Mouse (Mus musculus) frontal cortex, postnatal 14 days (tissue): ENCODE results near the gene Phospho2.

Experiments used
- DNase-seq, 2 experiments: peaks; one replicate each; pipeline ENCODE4 v3.0.0; 2022; ENCODE audit warnings: low spot score in 2 of 2

Gene Phospho2

GRCm38 (mm10) chr2:69823129-69823677, 33.8 kb downstream of the Phospho2 start:
- peak in 1 of 2 experiments; percentile 29 for DNase-seq

GRCm38 (mm10) chr2:69825898-69826297, 36.5 kb downstream of the Phospho2 start:
- DNase-seq, result no peak

- DNase-seq, result no peak
Observed at GRCm38 (mm10) chr2:69826380-69826779, 37.0 kb downstream of the Phospho2 start.

- no peak for DNase-seq
Observed at GRCm38 (mm10) chr2:69828031-69828430, 38.6 kb downstream of the Phospho2 start.

- DNase-seq, result no peak
Observed at GRCm38 (mm10) chr2:69829680-69830079, 40.3 kb downstream of the Phospho2 start.

- no peak for DNase-seq
Observed at GRCm38 (mm10) chr2:69830116-69830515, 40.7 kb downstream of the Phospho2 start.

GRCm38 (mm10) chr2:69837244-69837967, 48.0 kb downstream of the Phospho2 start:
- DNase-seq, result no peak

- no peak for DNase-seq
Observed at GRCm38 (mm10) chr2:69837996-69838395, 48.6 kb downstream of the Phospho2 start.

GRCm38 (mm10) chr2:69838707-69839106, 49.3 kb downstream of the Phospho2 start:
- DNase-seq, result no peak

- DNase-seq, result no peak
Observed at GRCm38 (mm10) chr2:69840261-69840660, 50.8 kb downstream of the Phospho2 start.

- no peak for DNase-seq
Observed at GRCm38 (mm10) chr2:69849215-69849614, 59.8 kb downstream of the Phospho2 start.
